Mouse (Mus musculus) embryonic facial prominence, embryonic 14.5 days (tissue): Measurements from ENCODE around the gene Anks1b. TPM values are rescaled to one million over a fixed set of nuclear protein-coding genes. Genes with fewer than 3 reads are reported as not detected.
A peak's percentile ranks its signal among the peaks of the same experiment; 100 is the strongest.

Source experiments
- ATAC-seq: fragments of 200-750 bp; cut with Nextera tagmentation; 2 replicates; pipeline ENCODE4 v1.8.0; 2017; ENCODE audit warnings: low read depth, moderate number of reproducible peaks, moderate TSS enrichment
- DNase-seq: peaks from one replicate; pipeline ENCODE4 v3.0.0-alpha.2; 2015; ENCODE audit warnings: low spot score
- H3K27ac ChIP-seq: fragments of 300-500 bp; sonication (generic); replicated peaks from 2 replicates; pipeline ENCODE4 v1.5.1; 2014; ENCODE audit warnings: low read depth, mild to moderate bottlenecking, low read length, moderate library complexity
- H3K27me3 ChIP-seq: fragments of 300-500 bp; sonication (generic); replicated peaks from 2 replicates; pipeline ENCODE4 v1.6.1; 2014; ENCODE audit warnings: low read length; ENCODE audit not compliant: control insufficient read depth, insufficient read depth
- H3K36me3 ChIP-seq: fragments of 300-500 bp; sonication (generic); 2 replicates; pipeline ENCODE4 v1.6.1; 2014; ENCODE audit warnings: low read length, mixed read lengths; ENCODE audit not compliant: control insufficient read depth, insufficient read depth
- H3K4me1 ChIP-seq: fragments of 300-500 bp; sonication (generic); 2 replicates; pipeline ENCODE4 v1.6.1; 2014; ENCODE audit warnings: antibody characterized with exemption, low read length; ENCODE audit not compliant: control insufficient read depth, insufficient read depth
- H3K4me2 ChIP-seq: fragments of 300-500 bp; sonication (generic); 2 replicates; pipeline ENCODE4 v1.6.1; 2014; ENCODE audit warnings: low read depth, mild to moderate bottlenecking, low read length, moderate library complexity, mixed read lengths
- H3K4me3 ChIP-seq: fragments of 300-500 bp; sonication (generic); 2 replicates; pipeline ENCODE4 v1.5.1; 2014; ENCODE audit warnings: low read depth, mild to moderate bottlenecking, low read length
- H3K9ac ChIP-seq: fragments of 300-500 bp; sonication (generic); 2 replicates; pipeline ENCODE4 v1.6.1; 2014; ENCODE audit warnings: low read depth, mild to moderate bottlenecking, low read length, moderate library complexity, mixed read lengths
- H3K9me3 ChIP-seq: fragments of 300-500 bp; sonication (generic); 2 replicates; pipeline ENCODE4 v1.6.1; 2016; ENCODE audit warnings: low read length; ENCODE audit not compliant: control insufficient read depth
- WGBS: fragments of 180-500 bp; shearing (Covaris S2); extraction: QIAGEN DNeasy Blood & Tissue Kit; methylation state at CpG from one replicate; pipeline ENCODE4 v1.1.7; 2014; 5-methylcytosine and 5-hydroxymethylcytosine counted together
- polyA plus RNA-seq: library from polyadenylated mRNA; unstranded; fragments of >200 nt; fragmentation: Nextera tagmentation; extraction: Ambion mirVana; gene quantifications from 2 replicates; pipeline ENCODE4 v1.2.1, GENCODE M21; 2014

Anks1b gene
- polyA plus RNA-seq, 1 experiment from 2014 or later, result 2.2 TPM

GRCm38 (mm10) chr10:90965671-90966315 lies 1092.5 kb downstream of the Anks1b start:
- H3K27ac ChIP-seq, result no peak overlapping the region
- no peaks in the 10 kb centered on the region for H3K9me3 ChIP-seq
- DNase-seq (no peak), ATAC-seq (no peak)
- WGBS, result 50% methylated on average over 14 of the region's 14 CpGs
- peaks cover 8% of the 10 kb centered on the region for H3K4me1 ChIP-seq
- no peaks in the 10 kb centered on the region for H3K36me3 ChIP-seq
- H3K4me2 ChIP-seq, result no peak overlapping the region
- no peak overlapping the region for H3K4me3 ChIP-seq
- H3K9ac ChIP-seq, result no peak overlapping the region
- peaks cover 47% of the 10 kb centered on the region for H3K27me3 ChIP-seq

GRCm38 (mm10) chr10:90966821-90967220 lies 1093.5 kb downstream of the Anks1b start:
- peaks cover 47% of the 10 kb centered on the region for H3K27me3 ChIP-seq
- no peak overlapping the region for H3K27ac ChIP-seq
- peak; percentile 63 for DNase-seq
- no peak overlapping the region for H3K4me3 ChIP-seq
- ATAC-seq, result peak; percentile 26; the same call in 1 of the 2 replicates
- no peaks in the 10 kb centered on the region for H3K36me3 ChIP-seq
- no peak overlapping the region for H3K4me2 ChIP-seq
- H3K9me3 ChIP-seq, result no peaks in the 10 kb centered on the region
- WGBS, result 18% methylated on average over 9 of the region's 9 CpGs
- no peak overlapping the region for H3K9ac ChIP-seq
- peaks cover 8% of the 10 kb centered on the region for H3K4me1 ChIP-seq

- Histone ChIP-seq H3K27me3 (peaks cover 47% of the 10 kb centered on the region), H3K4me1 (peaks cover 8% of the 10 kb centered on the region), H3K27ac (no peak overlapping the region), H3K9ac (no peak overlapping the region), H3K9me3 (no peaks in the 10 kb centered on the region), H3K4me3 (no peak overlapping the region), H3K4me2 (no peak overlapping the region), H3K36me3 (no peaks in the 10 kb centered on the region)
- WGBS, result 89% methylated on average over 10 of the region's 10 CpGs
- ATAC-seq (no peak), DNase-seq (no peak)
Observed at GRCm38 (mm10) chr10:90968247-90968646, 1094.9 kb downstream of the Anks1b start.

GRCm38 (mm10) chr10:90969355-90970174 lies 1096.3 kb downstream of the Anks1b start:
- ATAC-seq, result peak; percentile 42; the same call in 1 of the 2 replicates
- Histone ChIP-seq H3K4me3 (peak overlapping the region; percentile 51), H3K27me3 (peaks cover 47% of the 10 kb centered on the region), H3K4me2 (peak overlapping the region; percentile 97), H3K9ac (peak overlapping the region; percentile 64), H3K9me3 (no peaks in the 10 kb centered on the region), H3K27ac (no peak overlapping the region), H3K36me3 (no peaks in the 10 kb centered on the region), H3K4me1 (peaks cover 8% of the 10 kb centered on the region)
- 2% methylated on average over 61 of the region's 72 CpGs for WGBS
- peak; percentile 22 for DNase-seq

GRCm38 (mm10) chr10:90970560-90970959 lies 1097.3 kb downstream of the Anks1b start:
- Histone ChIP-seq H3K9ac (no peak overlapping the region), H3K4me2 (0 out of 2 replicates have a peak overlapping the region, but pooled peaks have one; percentile 97), H3K27me3 (peaks cover 47% of the 10 kb centered on the region), H3K27ac (no peak overlapping the region), H3K4me3 (no peak overlapping the region), H3K9me3 (no peaks in the 10 kb centered on the region), H3K36me3 (no peaks in the 10 kb centered on the region), H3K4me1 (peaks cover 8% of the 10 kb centered on the region)
- ATAC-seq (no peak), DNase-seq (no peak)
- 26% methylated on average over 4 of the region's 4 CpGs for WGBS

- Histone ChIP-seq H3K27me3 (peaks cover 14% of the 10 kb centered on the region), H3K9me3 (no peaks in the 10 kb centered on the region), H3K27ac (no peak overlapping the region), H3K9ac (no peak overlapping the region), H3K4me3 (no peak overlapping the region), H3K4me2 (no peak overlapping the region), H3K4me1 (peaks cover 4% of the 10 kb centered on the region), H3K36me3 (no peaks in the 10 kb centered on the region)
- ATAC-seq, result no peak
- WGBS, result 69% methylated on average over 2 of the region's 2 CpGs
- no peak for DNase-seq
Observed at GRCm38 (mm10) chr10:90974084-90974483, 1100.8 kb downstream of the Anks1b start.

- no peak overlapping the region for H3K27ac ChIP-seq
- WGBS, result 81% methylated on average over 6 of the region's 6 CpGs
Observed at GRCm38 (mm10) chr10:90974491-90974890, 1101.2 kb downstream of the Anks1b start.

GRCm38 (mm10) chr10:90981811-90982210 lies 1108.5 kb downstream of the Anks1b start:
- no peak for ATAC-seq
- WGBS, result 87% methylated on average over 4 of the region's 4 CpGs
- no peaks in the 10 kb centered on the region for H3K9me3 ChIP-seq
- DNase-seq, result no peak
- no peak overlapping the region for H3K4me2 ChIP-seq
- H3K9ac ChIP-seq, result no peak overlapping the region
- no peak overlapping the region for H3K27ac ChIP-seq
- no peaks in the 10 kb centered on the region for H3K27me3 ChIP-seq
- H3K36me3 ChIP-seq, result no peaks in the 10 kb centered on the region
- H3K4me3 ChIP-seq, result no peak overlapping the region
- H3K4me1 ChIP-seq, result 0 out of 2 replicates have a peak, but pooled peaks cover 4% of the 10 kb centered on the region

More at GRCm38 (mm10) chr10:90974491-90974890, 1101.2 kb downstream of the Anks1b start:
- Histone ChIP-seq H3K9me3 (no peaks in the 10 kb centered on the region), H3K27me3 (peaks cover 10% of the 10 kb centered on the region), H3K4me1 (peaks cover 4% of the 10 kb centered on the region), H3K9ac (no peak overlapping the region), H3K4me3 (no peak overlapping the region), H3K4me2 (no peak overlapping the region), H3K36me3 (no peaks in the 10 kb centered on the region)
- no peak for DNase-seq
- no peak for ATAC-seq
